Mouse (Mus musculus) heart, embryonic 10.5 days (tissue): ENCODE measurements around the gene Filip1. TPM values are rescaled to one million over a fixed set of nuclear protein-coding genes. Genes with fewer than 3 reads are reported as not detected.
A peak's percentile ranks its signal among the peaks of the same experiment; 100 is the strongest.
"Not testable (repeated sequence)": the region's sequence is repeated elsewhere in the genome, so short reads cannot be mapped to it uniquely, and the experiment has no call there.

Source experiments
- DNase-seq: peaks from one replicate; pipeline ENCODE4 v3.0.0-alpha.2; 2017; ENCODE audit warnings: low spot score
- H3K27ac ChIP-seq: fragments of 300-500 bp; sonication (generic); 2 replicates; pipeline ENCODE4 v1.5.1; 2016; ENCODE audit warnings: mild to moderate bottlenecking
- H3K27me3 ChIP-seq: fragments of 300-500 bp; sonication (generic); 2 replicates; pipeline ENCODE4 v1.6.1; 2016; ENCODE audit warnings: mild to moderate bottlenecking; ENCODE audit not compliant: poor library complexity, insufficient read depth, severe bottlenecking
- H3K36me3 ChIP-seq: fragments of 300-500 bp; sonication (generic); 2 replicates; pipeline ENCODE4 v1.6.1; 2016; ENCODE audit warnings: mild to moderate bottlenecking, moderate library complexity
- H3K4me1 ChIP-seq: fragments of 300-500 bp; sonication (generic); 2 replicates; pipeline ENCODE4 v1.6.1; 2016; ENCODE audit warnings: mild to moderate bottlenecking
- H3K4me3 ChIP-seq: fragments of 300-500 bp; sonication (generic); 2 replicates; pipeline ENCODE4 v1.5.1; 2016; ENCODE audit warnings: mild to moderate bottlenecking, moderate library complexity
- H3K9me3 ChIP-seq: fragments of 300-500 bp; sonication (generic); 2 replicates; pipeline ENCODE4 v1.6.1; 2016; ENCODE audit warnings: mild to moderate bottlenecking, moderate library complexity
- WGBS: fragments of 180-500 bp; shearing (Covaris S2); methylation state at CpG from one replicate; pipeline ENCODE4 v1.1.7; 2016; 5-methylcytosine and 5-hydroxymethylcytosine counted together
- polyA plus RNA-seq: library from polyadenylated mRNA; unstranded; fragments of >200 nt; fragmentation: Nextera tagmentation; extraction: Ambion mirVana; gene quantifications from 2 replicates; pipeline ENCODE4 v1.2.1, GENCODE M21; 2016

Filip1 gene
- 11.7 and 19.0 TPM in 2 replicates for polyA plus RNA-seq

- 56% methylated on average over 7 of the region's 7 CpGs for WGBS
- no peaks in the 10 kb centered on the region for H3K4me1 ChIP-seq
- H3K27me3 ChIP-seq: no peaks in the 10 kb centered on the region
- H3K27ac ChIP-seq: no peak within 1 kb of the TSS
- H3K4me3 ChIP-seq: no peak within 1 kb of the TSS
- H3K36me3 ChIP-seq: no peaks in the 10 kb centered on the region
- no peaks in the 10 kb centered on the region for H3K9me3 ChIP-seq
- no peak for DNase-seq
Observed at GRCm38 (mm10) chr9:80012751-80013150, at the start of gene Filip1. TSS of gene Filip1 (minus strand) at chr9:80012851.

GRCm38 (mm10) chr9:80057690-80058089, 45.0 kb upstream of the Filip1 start:
- DNase-seq: no peak

GRCm38 (mm10) chr9:80052951-80053350, 40.3 kb upstream of the Filip1 start:
- H3K36me3 ChIP-seq: no peaks in the 10 kb centered on the region
- no peak overlapping the region for H3K4me3 ChIP-seq
- no peak overlapping the region for H3K27ac ChIP-seq
- WGBS: 69% methylated on average over 5 of the region's 5 CpGs
- no peaks in the 10 kb centered on the region for H3K9me3 ChIP-seq
- no peak for DNase-seq
- H3K27me3 ChIP-seq: no peaks in the 10 kb centered on the region
- no peaks in the 10 kb centered on the region for H3K4me1 ChIP-seq

More at GRCm38 (mm10) chr9:80057690-80058089, 45.0 kb upstream of the Filip1 start:
- Histone ChIP-seq H3K4me1 (no peaks in the 10 kb centered on the region), H3K27ac (no peak overlapping the region), H3K9me3 (no peaks in the 10 kb centered on the region), H3K27me3 (no peaks in the 10 kb centered on the region), H3K4me3 (no peak overlapping the region), H3K36me3 (no peaks in the 10 kb centered on the region)
- WGBS: 69% methylated on average over 2 of the region's 2 CpGs

GRCm38 (mm10) chr9:80049271-80049670, 36.6 kb upstream of the Filip1 start:
- H3K27me3 ChIP-seq, H3K27ac ChIP-seq, H3K9me3 ChIP-seq, DNase-seq, H3K4me1 ChIP-seq, H3K36me3 ChIP-seq, H3K4me3 ChIP-seq: not testable (repeated sequence)
- 61% methylated on average over 5 of the region's 5 CpGs for WGBS

- not testable (repeated sequence) for H3K36me3 ChIP-seq, H3K4me1 ChIP-seq, H3K27ac ChIP-seq, H3K4me3 ChIP-seq, H3K9me3 ChIP-seq, DNase-seq, H3K27me3 ChIP-seq
- WGBS: 85% methylated on average over 4 of the region's 4 CpGs
Observed at GRCm38 (mm10) chr9:80044301-80044700, 31.6 kb upstream of the Filip1 start.

GRCm38 (mm10) chr9:80039296-80039815, 26.7 kb upstream of the Filip1 start:
- DNase-seq: no peak
- no peaks in the 10 kb centered on the region for H3K9me3 ChIP-seq
- peaks cover 6% of the 10 kb centered on the region; the same call in 1 of the 2 replicates for H3K4me1 ChIP-seq
- WGBS: 35% methylated on average over 2 of the region's 2 CpGs
- no peak overlapping the region for H3K4me3 ChIP-seq
- no peak overlapping the region for H3K27ac ChIP-seq
- H3K36me3 ChIP-seq: no peaks in the 10 kb centered on the region
- no peaks in the 10 kb centered on the region for H3K27me3 ChIP-seq

- Histone ChIP-seq H3K27me3 (no peaks in the 10 kb centered on the region), H3K36me3 (no peaks in the 10 kb centered on the region), H3K4me3 (no peak overlapping the region), H3K9me3 (no peaks in the 10 kb centered on the region), H3K4me1 (peaks cover 6% of the 10 kb centered on the region; the same call in 1 of the 2 replicates), H3K27ac (no peak overlapping the region)
- DNase-seq: no peak
Observed at GRCm38 (mm10) chr9:80037997-80038383, 25.3 kb upstream of the Filip1 start.

- no peak overlapping the region for H3K27ac ChIP-seq
- H3K9me3 ChIP-seq: 0 out of 2 replicates have a peak, but pooled peaks cover 1% of the 10 kb centered on the region
- WGBS: 87% methylated on average over 13 of the region's 13 CpGs
- H3K4me1 ChIP-seq: peaks cover 6% of the 10 kb centered on the region; the same call in 1 of the 2 replicates
- DNase-seq: no peak
- no peaks in the 10 kb centered on the region for H3K36me3 ChIP-seq
- no peak overlapping the region for H3K4me3 ChIP-seq
- H3K27me3 ChIP-seq: no peaks in the 10 kb centered on the region
Observed at GRCm38 (mm10) chr9:80037262-80037996, 24.8 kb upstream of the Filip1 start.

- WGBS: 53% methylated on average over 6 of the region's 6 CpGs
- no peaks in the 10 kb centered on the region for H3K36me3 ChIP-seq
- H3K27ac ChIP-seq: 0 out of 2 replicates have a peak overlapping the region, but pooled peaks have one; percentile 8
- H3K4me3 ChIP-seq: no peak overlapping the region
- no peak for DNase-seq
- H3K9me3 ChIP-seq: no peaks in the 10 kb centered on the region
- H3K27me3 ChIP-seq: no peaks in the 10 kb centered on the region
- peaks cover 17% of the 10 kb centered on the region for H3K4me1 ChIP-seq
Observed at GRCm38 (mm10) chr9:80026581-80027021, 13.9 kb upstream of the Filip1 start.

GRCm38 (mm10) chr9:80026017-80026416, 13.4 kb upstream of the Filip1 start:
- Histone ChIP-seq H3K9me3 (no peaks in the 10 kb centered on the region), H3K27me3 (no peaks in the 10 kb centered on the region), H3K4me1 (peaks cover 18% of the 10 kb centered on the region), H3K4me3 (no peak overlapping the region), H3K36me3 (no peaks in the 10 kb centered on the region), H3K27ac (no peak overlapping the region)
- WGBS: 0% methylated on average over 2 of the region's 2 CpGs
- DNase-seq: peak; percentile 80

- 88% methylated on average over 5 of the region's 5 CpGs for WGBS
Observed at GRCm38 (mm10) chr9:80025347-80025746, 12.7 kb upstream of the Filip1 start.

GRCm38 (mm10) chr9:80022821-80023220, 10.2 kb upstream of the Filip1 start:
- Histone ChIP-seq H3K4me3 (peak overlapping the region; percentile 3; the same call in 1 of the 2 replicates), H3K27ac (peak overlapping the region; percentile 88), H3K9me3 (no peaks in the 10 kb centered on the region), H3K27me3 (no peaks in the 10 kb centered on the region), H3K4me1 (peaks cover 18% of the 10 kb centered on the region), H3K36me3 (no peaks in the 10 kb centered on the region)
- 50% methylated on average over 8 of the region's 8 CpGs for WGBS
- no peak for DNase-seq

More at GRCm38 (mm10) chr9:80025347-80025746, 12.7 kb upstream of the Filip1 start:
- H3K27ac ChIP-seq, H3K9me3 ChIP-seq, H3K4me3 ChIP-seq, H3K27me3 ChIP-seq, H3K36me3 ChIP-seq, DNase-seq: not testable (repeated sequence)
- H3K4me1 ChIP-seq: peaks cover 18% of the 10 kb centered on the region

- Histone ChIP-seq H3K4me1 (peaks cover 15% of the 10 kb centered on the region), H3K36me3 (no peaks in the 10 kb centered on the region), H3K4me3 (no peak overlapping the region), H3K9me3 (no peaks in the 10 kb centered on the region), H3K27ac (no peak overlapping the region), H3K27me3 (no peaks in the 10 kb centered on the region)
- DNase-seq: no peak
- 31% methylated on average over 1 of the region's 1 CpGs for WGBS
Observed at GRCm38 (mm10) chr9:80021648-80022047, 9.0 kb upstream of the Filip1 start.
